Mouse (Mus musculus) myocyte (in vitro differentiated cells): Measurements from ENCODE around the gene Sirt3.

Experiments used
- CEBPB ChIP-seq: IDR thresholded peaks from 2 replicates; pipeline ENCODE4 v1.6.1; 2011; ENCODE audit warnings: mild to moderate bottlenecking, moderate library complexity; ENCODE audit not compliant: poor library complexity, insufficient read depth, severe bottlenecking
- E2F4 ChIP-seq: IDR thresholded peaks from one replicate; pipeline ENCODE4 v1.6.1; 2011; ENCODE audit warnings: mild to moderate bottlenecking, control low read depth, moderate library complexity; ENCODE audit not compliant: insufficient read depth
- MAX ChIP-seq: IDR thresholded peaks from one replicate; pipeline ENCODE4 v1.6.1; 2011; ENCODE audit warnings: low read depth, mild to moderate bottlenecking, control low read depth
- MYOD1 ChIP-seq, 3 experiments: IDR thresholded peaks; one replicate each; pipeline ENCODE4 v1.6.1; 2011; ENCODE audit warnings: control low read depth in 2 of 3, low read depth in 2 of 3, mild to moderate bottlenecking in 2 of 3, moderate library complexity in 1 of 3; ENCODE audit not compliant: insufficient read length in 2 of 3, control insufficient read depth in 1 of 3
- MYOG ChIP-seq, 3 experiments: IDR thresholded peaks; one replicate each; pipeline ENCODE4 v1.6.1; 2011; ENCODE audit warnings: control low read depth in 2 of 3, low read depth in 2 of 3, mild to moderate bottlenecking in 2 of 3; ENCODE audit not compliant: insufficient read length in 2 of 3, control insufficient read depth in 1 of 3, insufficient read depth in 1 of 3
- POLR2A ChIP-seq: IDR thresholded peaks from one replicate; pipeline ENCODE4 v1.6.1; 2011; ENCODE audit warnings: low read depth, mild to moderate bottlenecking, control low read depth, moderate library complexity; ENCODE audit not compliant: insufficient read length
- POLR2AphosphoS2 ChIP-seq: IDR thresholded peaks from one replicate; pipeline ENCODE4 v1.6.1; 2011; ENCODE audit warnings: low read depth, control low read depth; ENCODE audit not compliant: insufficient read length
- SRF ChIP-seq: IDR thresholded peaks from one replicate; pipeline ENCODE4 v1.6.1; 2011; ENCODE audit warnings: low read depth; ENCODE audit not compliant: control insufficient read depth, insufficient read length
- TCF12 ChIP-seq: IDR thresholded peaks from one replicate; pipeline ENCODE4 v1.6.1; 2011; ENCODE audit warnings: mild to moderate bottlenecking, control low read depth; ENCODE audit not compliant: poor library complexity, insufficient read depth, severe bottlenecking
- TCF3 ChIP-seq: IDR thresholded peaks from one replicate; pipeline ENCODE4 v1.6.1; 2011; ENCODE audit warnings: low read depth, control low read depth; ENCODE audit not compliant: insufficient read length
- USF1 ChIP-seq: IDR thresholded peaks from one replicate; pipeline ENCODE4 v1.6.1; 2011; ENCODE audit warnings: low read depth, mild to moderate bottlenecking, control low read depth, moderate library complexity

- TF ChIP-seq POLR2A (no peak), TCF3 (no peak), TCF12 (no peak), E2F4 (no peak), POLR2AphosphoS2 (no peak), MYOD1 (IDR thresholded peaks at IDR 0.05; ENCODE audit: control insufficient read depth in 1 of 3, insufficient read length in 2 of 3, low read depth in 2 of 3) (no peak), USF1 (no peak), MAX (no peak), SRF (no peak), CEBPB (no peak), MYOG (IDR thresholded peaks at IDR 0.05; ENCODE audit: control insufficient read depth in 1 of 3, insufficient read depth in 1 of 3, insufficient read length in 2 of 3, low read depth in 2 of 3) (no peak)
Observed at GRCm38 (mm10) chr7:140820173-140820572, 61.9 kb downstream of the Sirt3 start.
